Mouse (Mus musculus) intestine, embryonic 16.5 days (tissue): Measurements from ENCODE around the gene Kctd2. TPM values are rescaled to one million over a fixed set of nuclear protein-coding genes. Genes with fewer than 3 reads are reported as not detected.

Experiments
- ATAC-seq: fragments of 200-750 bp; cut with Nextera tagmentation; 2 replicates; pipeline ENCODE4 v1.8.0; 2017; ENCODE audit warnings: moderate TSS enrichment, moderate library complexity
- H3K27ac ChIP-seq: fragments of 300-500 bp; sonication (generic); 2 replicates; pipeline ENCODE4 v1.5.1; 2014; ENCODE audit warnings: mild to moderate bottlenecking, low read length
- H3K27me3 ChIP-seq: fragments of 300-500 bp; sonication (generic); replicated peaks from 2 replicates; pipeline ENCODE4 v1.6.1; 2014; ENCODE audit warnings: low read length, control low read depth, mixed read lengths; ENCODE audit not compliant: control insufficient read depth, insufficient read depth
- H3K36me3 ChIP-seq: fragments of 300-500 bp; sonication (generic); 2 replicates; pipeline ENCODE4 v1.6.1; 2014; ENCODE audit warnings: low read length, control low read depth; ENCODE audit not compliant: control insufficient read depth, insufficient read depth
- H3K4me1 ChIP-seq: fragments of 300-500 bp; sonication (generic); 2 replicates; pipeline ENCODE4 v1.6.1; 2014; ENCODE audit warnings: low read length, control low read depth, mixed read lengths; ENCODE audit not compliant: control insufficient read depth, insufficient read depth
- H3K4me2 ChIP-seq: fragments of 300-500 bp; sonication (generic); 2 replicates; pipeline ENCODE4 v1.6.1; 2014; ENCODE audit warnings: low read depth, low read length, control low read depth
- H3K4me3 ChIP-seq: fragments of 300-500 bp; sonication (generic); 2 replicates; pipeline ENCODE4 v1.5.1; 2014; ENCODE audit warnings: mild to moderate bottlenecking, low read length
- H3K9ac ChIP-seq: fragments of 300-500 bp; sonication (generic); 2 replicates; pipeline ENCODE4 v1.6.1; 2014; ENCODE audit warnings: low read depth, low read length
- H3K9me3 ChIP-seq: fragments of 300-500 bp; sonication (generic); 2 replicates; pipeline ENCODE4 v1.6.1; 2016; ENCODE audit warnings: low read length, control low read depth; ENCODE audit not compliant: control insufficient read depth
- WGBS: fragments of 180-500 bp; shearing (Covaris S2); extraction: QIAGEN DNeasy Blood & Tissue Kit; methylation state at CpG from one replicate; pipeline ENCODE4 v1.1.7; 2014; 5-methylcytosine and 5-hydroxymethylcytosine counted together
- polyA plus RNA-seq: library from polyadenylated mRNA; unstranded; fragments of >200 nt; fragmentation: Nextera tagmentation; extraction: Ambion mirVana; gene quantifications from 2 replicates; pipeline ENCODE4 v1.2.1, GENCODE M21; 2015

Kctd2 gene
- polyA plus RNA-seq, 1 experiment from 2014 or later = 2.8 TPM

DNA sequence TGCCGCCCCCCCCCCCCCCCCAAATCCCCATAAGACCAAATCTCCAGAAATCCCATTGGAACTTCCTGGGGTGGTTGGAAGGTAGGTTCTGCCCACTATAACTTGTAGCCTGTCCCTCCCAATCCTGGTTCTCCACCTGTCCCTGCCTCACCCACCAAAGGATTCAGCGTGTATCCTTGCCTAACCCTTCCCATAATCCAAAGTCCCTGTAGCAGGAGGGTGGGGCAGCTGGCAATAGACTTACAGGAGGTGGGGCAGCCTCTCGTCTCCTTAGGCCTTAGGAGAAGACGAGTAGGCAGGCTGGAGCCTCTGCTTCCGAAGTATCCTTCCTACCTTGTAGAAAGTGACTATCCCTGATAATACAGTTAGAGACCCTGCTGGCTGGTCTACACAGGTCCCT lies 36.3 kb downstream of the Kctd2 start:
- Histone ChIP-seq H3K9me3 (no peaks in the 10 kb centered on the region), H3K4me3 (no peak overlapping the region), H3K36me3 (no peaks in the 10 kb centered on the region), H3K4me1 (peaks cover 13% of the 10 kb centered on the region), H3K9ac (no peak overlapping the region), H3K4me2 (no peak overlapping the region), H3K27me3 (no peaks in the 10 kb centered on the region), H3K27ac (peak overlapping the region; percentile 6)
- ATAC-seq = peak; percentile 86
- WGBS = 78% methylated on average over 5 of the region's 5 CpGs

DNA sequence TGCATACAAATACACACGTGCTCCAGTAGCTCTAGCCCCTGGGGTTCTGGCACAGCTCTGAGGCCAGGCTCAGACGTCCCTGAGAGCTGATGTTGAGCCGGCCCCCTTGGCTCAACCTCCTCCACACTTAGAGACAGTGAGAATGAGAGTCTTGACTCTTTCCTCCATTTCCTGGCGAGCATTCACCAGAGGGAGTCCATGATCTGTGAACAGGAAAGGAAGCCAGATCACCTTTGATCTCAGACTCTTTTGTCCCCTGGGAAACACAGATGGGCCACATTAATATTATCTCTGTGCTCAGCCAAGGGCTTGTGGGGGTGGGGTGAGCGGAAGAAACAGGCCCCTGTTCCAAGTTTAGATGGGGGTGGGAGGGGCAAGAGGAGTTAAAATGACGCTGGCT lies 37.5 kb downstream of the Kctd2 start:
- H3K27ac ChIP-seq = no peak overlapping the region
- 34% methylated on average over 6 of the region's 6 CpGs for WGBS
- ATAC-seq = no peak

DNA sequence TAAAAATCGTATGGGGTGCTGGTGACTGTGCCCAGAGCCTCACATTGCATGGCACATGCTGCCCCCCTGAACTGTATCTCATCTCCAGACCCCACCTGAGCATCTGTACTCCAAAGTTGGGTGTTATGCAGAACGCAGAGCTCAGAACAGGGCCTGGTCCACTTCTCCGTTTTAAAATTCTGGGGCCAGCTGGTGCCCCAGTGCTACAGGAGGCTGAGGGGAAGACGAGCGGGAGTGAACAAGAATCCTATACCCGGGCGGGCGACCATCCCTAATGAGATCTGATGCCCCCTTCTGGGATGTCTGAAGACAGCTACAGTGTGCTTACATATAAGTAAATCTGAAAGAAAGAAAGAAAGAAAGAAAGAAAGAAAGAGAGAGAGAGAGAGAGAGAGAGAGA lies 41.0 kb downstream of the Kctd2 start:
- H3K27me3 ChIP-seq = no peaks in the 10 kb centered on the region
- ATAC-seq = no peak
- no peak overlapping the region for H3K27ac ChIP-seq
- H3K9me3 ChIP-seq = no peaks in the 10 kb centered on the region
- 36% methylated on average over 8 of the region's 8 CpGs for WGBS
- H3K4me1 ChIP-seq = peaks cover 28% of the 10 kb centered on the region
- no peak overlapping the region for H3K9ac ChIP-seq
- H3K4me2 ChIP-seq = no peak overlapping the region
- H3K4me3 ChIP-seq = no peak overlapping the region
- H3K36me3 ChIP-seq = no peaks in the 10 kb centered on the region

More for the DNA sequence above, 37.5 kb downstream of the Kctd2 start:
- Histone ChIP-seq H3K9ac (no peak overlapping the region), H3K4me2 (no peak overlapping the region), H3K4me1 (peaks cover 14% of the 10 kb centered on the region), H3K4me3 (no peak overlapping the region), H3K36me3 (no peaks in the 10 kb centered on the region), H3K27me3 (no peaks in the 10 kb centered on the region), H3K9me3 (no peaks in the 10 kb centered on the region)

DNA sequence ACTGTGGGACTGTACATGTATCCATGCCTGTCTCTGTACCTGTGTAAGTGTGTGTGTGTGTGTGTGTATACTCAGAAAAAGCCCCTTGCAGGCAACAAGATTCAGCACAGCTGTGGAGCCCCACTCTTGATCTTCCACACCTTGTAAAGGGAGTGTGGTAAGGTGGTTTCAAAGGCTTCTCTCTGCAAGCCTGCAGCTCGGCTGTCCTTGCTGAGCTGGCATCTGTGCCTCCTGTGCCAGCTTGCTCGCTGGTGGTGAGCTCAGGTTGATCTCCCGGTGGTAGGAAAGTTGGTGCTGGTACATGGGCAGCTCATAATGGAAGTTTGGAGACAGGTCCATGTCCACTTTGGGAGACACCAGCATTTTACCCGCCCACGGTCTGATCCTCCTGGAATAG lies 41.9 kb downstream of the Kctd2 start:
- Histone ChIP-seq H3K9ac (0 out of 2 replicates have a peak overlapping the region, but pooled peaks have one; percentile 19), H3K4me1 (peaks cover 26% of the 10 kb centered on the region), H3K36me3 (no peaks in the 10 kb centered on the region), H3K27ac (no peak overlapping the region), H3K4me2 (no peak overlapping the region), H3K4me3 (no peak overlapping the region), H3K9me3 (no peaks in the 10 kb centered on the region), H3K27me3 (no peaks in the 10 kb centered on the region)
- no peak for ATAC-seq
- WGBS = 66% methylated on average over 5 of the region's 5 CpGs

DNA sequence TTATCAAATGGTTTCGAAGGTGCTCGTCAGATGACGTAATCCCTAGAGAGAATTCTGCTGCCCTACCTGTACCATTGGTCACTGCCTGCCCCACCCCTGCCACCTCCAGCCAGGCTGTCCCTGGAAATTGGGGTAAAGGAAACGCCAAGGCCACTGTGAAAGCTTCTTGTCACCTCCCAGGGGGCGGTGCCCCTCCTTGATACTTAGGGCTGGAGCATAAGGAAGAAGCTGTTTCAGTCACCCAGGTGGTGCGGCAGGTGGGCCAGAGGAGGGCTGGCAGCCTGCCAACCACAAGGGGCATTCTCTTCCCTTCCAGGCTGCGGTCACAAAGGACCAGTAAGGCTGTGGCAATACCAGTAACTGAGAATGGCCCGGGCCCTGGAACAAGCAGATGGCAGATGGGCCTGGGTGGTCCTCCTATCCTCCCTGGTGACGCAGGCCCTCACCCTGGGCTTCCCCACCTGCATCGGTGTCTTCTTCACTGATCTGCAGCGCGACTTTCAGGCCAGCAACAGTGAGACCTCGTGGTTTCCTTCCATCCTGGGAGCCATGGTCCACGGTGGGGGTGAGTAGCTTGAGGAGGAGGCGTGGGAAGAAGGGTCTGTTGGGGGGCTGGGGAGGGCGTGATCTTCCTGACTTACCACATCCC lies 42.4 kb downstream of the Kctd2 start, which contains the start of gene Slc16a5:
Slc16a5 (plus strand) TSS at position 232 of the 649 bp plus-strand sequence.
- Histone ChIP-seq H3K27me3 (no peaks in the 10 kb centered on the region), H3K4me1 (peaks cover 23% of the 10 kb centered on the region), H3K9ac (0 out of 2 replicates have a peak within 1 kb of the TSS, but pooled peaks have one; percentile 19), H3K9me3 (no peaks in the 10 kb centered on the region), H3K4me3 (no peak within 1 kb of the TSS; the same call in 1 of the 2 replicates), H3K36me3 (no peaks in the 10 kb centered on the region), H3K4me2 (peak within 1 kb of the TSS; percentile 11), H3K27ac (peak within 1 kb of the TSS; percentile 30; the same call in 1 of the 2 replicates)
- WGBS = 69% methylated on average over 16 of the region's 16 CpGs
- ATAC-seq = peak; percentile 55

DNA sequence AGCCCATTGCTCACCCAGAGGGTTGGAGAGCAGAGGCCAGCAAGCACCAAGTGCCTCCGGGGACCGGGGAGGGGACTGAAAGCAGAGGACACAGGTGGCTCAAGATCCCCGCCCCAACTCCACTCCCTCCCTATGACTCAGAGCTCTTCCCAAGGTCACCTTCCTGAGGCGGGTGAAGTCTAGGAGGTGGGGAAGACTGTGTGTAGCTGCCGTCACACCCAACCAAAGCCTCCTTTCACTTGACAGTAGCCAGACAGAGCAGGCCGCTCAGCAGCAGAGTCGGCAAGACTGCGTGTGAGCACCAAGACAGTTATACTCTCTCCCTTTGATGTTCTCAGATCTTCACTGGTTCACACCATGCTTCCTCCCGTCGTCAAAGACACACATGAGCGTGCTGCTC lies 43.5 kb downstream of the Kctd2 start:
- peak overlapping the region; percentile 11 for H3K4me2 ChIP-seq

DNA sequence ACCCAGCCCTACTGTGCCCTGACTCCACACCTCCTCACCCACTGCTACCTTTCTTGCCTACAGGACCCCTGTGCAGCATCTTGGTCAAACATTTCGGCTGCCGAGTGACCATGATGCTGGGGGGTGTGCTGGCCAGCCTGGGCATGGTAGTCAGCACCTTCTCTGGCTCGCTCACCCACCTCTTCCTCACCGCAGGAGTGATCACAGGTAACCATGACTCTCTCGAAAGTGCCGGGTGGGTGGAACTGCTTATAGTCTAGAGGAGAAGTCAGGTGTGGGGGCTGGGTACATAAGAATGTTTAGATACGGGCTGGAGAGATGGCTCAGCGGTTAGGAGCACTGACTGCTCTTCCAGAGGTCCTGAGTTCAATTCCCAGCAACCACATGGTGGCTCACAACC lies 44.9 kb downstream of the Kctd2 start:
- 86% methylated on average over 8 of the region's 8 CpGs for WGBS

More for the DNA sequence above, 43.5 kb downstream of the Kctd2 start:
- H3K36me3 ChIP-seq = no peaks in the 10 kb centered on the region
- peak overlapping the region; percentile 41; the same call in 1 of the 2 replicates for H3K27ac ChIP-seq
- no peaks in the 10 kb centered on the region for H3K9me3 ChIP-seq
- H3K4me1 ChIP-seq = peaks cover 20% of the 10 kb centered on the region
- ATAC-seq = peak; percentile 83
- no peak overlapping the region for H3K9ac ChIP-seq
- H3K27me3 ChIP-seq = no peaks in the 10 kb centered on the region
- 39% methylated on average over 11 of the region's 11 CpGs for WGBS
- no peak overlapping the region for H3K4me3 ChIP-seq

DNA sequence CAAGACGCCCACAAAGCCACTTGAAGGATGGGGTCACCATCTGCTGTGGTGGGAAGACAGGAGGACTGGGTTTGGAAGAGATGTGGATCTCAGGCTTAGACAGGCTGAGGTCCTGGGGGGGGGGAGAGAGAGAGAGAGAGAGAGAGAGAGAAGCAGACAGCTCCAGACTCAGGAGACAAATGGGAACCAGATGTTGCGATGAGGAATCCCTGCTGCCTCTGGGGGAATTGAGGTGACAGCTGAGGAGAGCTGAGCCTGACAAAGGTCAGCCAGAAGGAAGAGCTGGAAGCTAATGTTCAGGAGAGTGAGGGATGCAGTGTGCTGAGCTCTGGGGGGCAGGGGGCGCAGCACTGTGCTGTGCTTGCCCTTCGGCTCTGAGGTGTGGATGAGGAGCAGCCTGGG lies 47.3 kb downstream of the Kctd2 start:
- 45% methylated on average over 4 of the region's 4 CpGs for WGBS

More for the DNA sequence above, 44.9 kb downstream of the Kctd2 start:
- Histone ChIP-seq H3K4me3 (no peak overlapping the region), H3K4me2 (no peak overlapping the region), H3K9me3 (no peaks in the 10 kb centered on the region), H3K27me3 (no peaks in the 10 kb centered on the region), H3K9ac (no peak overlapping the region), H3K4me1 (peaks cover 20% of the 10 kb centered on the region), H3K36me3 (no peaks in the 10 kb centered on the region), H3K27ac (no peak overlapping the region)
- no peak for ATAC-seq

DNA sequence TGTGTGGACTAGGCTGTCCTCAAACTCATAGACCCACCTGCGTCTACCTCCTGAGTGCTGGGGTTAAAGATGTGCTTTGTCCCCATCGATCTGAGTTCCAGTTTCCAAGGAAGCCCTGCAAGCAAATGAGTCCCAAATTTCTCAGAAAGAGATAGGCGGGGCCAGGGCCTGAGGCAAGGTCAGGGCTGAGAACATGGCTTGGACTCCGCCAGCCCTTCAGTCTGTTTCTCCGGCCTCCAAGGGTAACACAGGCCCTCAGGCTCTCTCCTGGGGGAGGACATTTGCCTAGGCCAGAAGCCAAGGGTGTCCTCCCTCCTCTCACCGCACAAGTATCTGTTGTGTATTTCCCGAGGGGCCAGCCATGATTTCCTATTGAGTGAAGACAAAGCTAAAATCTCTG lies 52.3 kb downstream of the Kctd2 start:
- peaks cover 23% of the 10 kb centered on the region for H3K4me1 ChIP-seq
- H3K9ac ChIP-seq = no peak overlapping the region
- H3K9me3 ChIP-seq = no peaks in the 10 kb centered on the region; the same call in 1 of the 2 replicates
- no peak for ATAC-seq
- no peaks in the 10 kb centered on the region for H3K27me3 ChIP-seq
- H3K27ac ChIP-seq = no peak overlapping the region
- WGBS = 86% methylated on average over 7 of the region's 7 CpGs
- H3K4me3 ChIP-seq = no peak overlapping the region
- no peaks in the 10 kb centered on the region; the same call in 1 of the 2 replicates for H3K36me3 ChIP-seq
- no peak overlapping the region for H3K4me2 ChIP-seq

More for the DNA sequence above, 47.3 kb downstream of the Kctd2 start:
- H3K4me3 ChIP-seq = no peak overlapping the region
- H3K36me3 ChIP-seq = no peaks in the 10 kb centered on the region; the same call in 1 of the 2 replicates
- ATAC-seq = no peak
- no peaks in the 10 kb centered on the region for H3K27me3 ChIP-seq
- H3K9me3 ChIP-seq = no peaks in the 10 kb centered on the region; the same call in 1 of the 2 replicates
- peaks cover 20% of the 10 kb centered on the region for H3K4me1 ChIP-seq
- no peak overlapping the region for H3K27ac ChIP-seq
- no peak overlapping the region for H3K4me2 ChIP-seq
- H3K9ac ChIP-seq = no peak overlapping the region
